Mouse (Mus musculus) heart, embryonic 13.5 days (tissue): Measurements from ENCODE around the gene Cpne6. TPM values are rescaled to one million over a fixed set of nuclear protein-coding genes. Genes with fewer than 3 reads are reported as not detected.

Experiments
- ATAC-seq: fragments of 200-750 bp; cut with Nextera tagmentation; 2 replicates; pipeline ENCODE4 v1.8.0; 2017; ENCODE audit warnings: moderate TSS enrichment; ENCODE audit not compliant: insufficient number of reproducible peaks, low FRiP score, low TSS enrichment; ENCODE audit errors: extremely low read depth
- H3K27ac ChIP-seq: fragments of 300-500 bp; sonication (generic); replicated peaks from 2 replicates; pipeline ENCODE4 v1.5.1; 2015; ENCODE audit warnings: moderate library complexity, mild to moderate bottlenecking, inconsistent platforms
- H3K27me3 ChIP-seq: fragments of 300-500 bp; sonication (generic); replicated peaks from 2 replicates; pipeline ENCODE4 v1.6.1; 2015; ENCODE audit warnings: mild to moderate bottlenecking, inconsistent platforms
- H3K36me3 ChIP-seq: fragments of 300-500 bp; sonication (generic); 2 replicates; pipeline ENCODE4 v1.6.1; 2015; ENCODE audit warnings: mild to moderate bottlenecking, inconsistent platforms
- H3K4me1 ChIP-seq: fragments of 300-500 bp; sonication (generic); 2 replicates; pipeline ENCODE4 v1.6.1; 2015; ENCODE audit warnings: inconsistent platforms
- H3K4me2 ChIP-seq: fragments of 300-500 bp; sonication (generic); 2 replicates; pipeline ENCODE4 v1.6.1; 2015; ENCODE audit warnings: inconsistent platforms, mild to moderate bottlenecking, moderate library complexity
- H3K4me3 ChIP-seq: fragments of 300-500 bp; sonication (generic); 2 replicates; pipeline ENCODE4 v1.5.1; 2015; ENCODE audit warnings: moderate library complexity, mild to moderate bottlenecking, inconsistent platforms
- H3K9ac ChIP-seq: fragments of 300-500 bp; sonication (generic); 2 replicates; pipeline ENCODE4 v1.6.1; 2015; ENCODE audit warnings: inconsistent platforms, mild to moderate bottlenecking, moderate library complexity
- H3K9me3 ChIP-seq: fragments of 300-500 bp; sonication (generic); 2 replicates; pipeline ENCODE4 v1.6.1; 2016; ENCODE audit warnings: inconsistent platforms
- WGBS: fragments of 180-500 bp; shearing (Covaris S2); methylation state at CpG from one replicate; pipeline ENCODE4 v1.1.7; 2015; ENCODE audit warnings: mixed read lengths; 5-methylcytosine and 5-hydroxymethylcytosine counted together
- polyA plus RNA-seq: library from polyadenylated mRNA; unstranded; fragments of >200 nt; fragmentation: Nextera tagmentation; extraction: Ambion mirVana; gene quantifications from 2 replicates; pipeline ENCODE4 v1.2.1, GENCODE M21; 2015

The Cpne6 gene
- polyA plus RNA-seq, 1 experiment from 2014 or later = 0.47 TPM

- no peak overlapping the region for H3K4me2 ChIP-seq
- peaks cover 13% of the 10 kb centered on the region; the same call in 1 of the 2 replicates for H3K4me1 ChIP-seq
- peaks cover 70% of the 10 kb centered on the region for H3K27me3 ChIP-seq
- no peak overlapping the region for H3K9ac ChIP-seq
- no peak for ATAC-seq
- no peaks in the 10 kb centered on the region for H3K36me3 ChIP-seq
- H3K4me3 ChIP-seq = no peak overlapping the region
- WGBS = 66% methylated on average over 2 of the region's 2 CpGs
- H3K9me3 ChIP-seq = no peaks in the 10 kb centered on the region
- no peak overlapping the region for H3K27ac ChIP-seq
These were observed 16.4 kb downstream of the Cpne6 start for GRCm38 (mm10) chr14:55526674-55527073.

- peaks cover 13% of the 10 kb centered on the region; the same call in 1 of the 2 replicates for H3K4me1 ChIP-seq
- H3K9me3 ChIP-seq = no peaks in the 10 kb centered on the region
- no peak overlapping the region for H3K4me2 ChIP-seq
- peaks cover 58% of the 10 kb centered on the region for H3K27me3 ChIP-seq
- ATAC-seq = no peak
- H3K4me3 ChIP-seq = no peak overlapping the region
- no peak overlapping the region for H3K27ac ChIP-seq
- WGBS = 22% methylated on average over 3 of the region's 3 CpGs
- H3K36me3 ChIP-seq = no peaks in the 10 kb centered on the region
- H3K9ac ChIP-seq = no peak overlapping the region
These were observed 17.7 kb downstream of the Cpne6 start for GRCm38 (mm10) chr14:55527940-55528339.

- Histone ChIP-seq H3K9ac (no peak overlapping the region), H3K4me1 (peaks cover 14% of the 10 kb centered on the region), H3K27ac (no peak overlapping the region), H3K4me3 (no peak overlapping the region), H3K27me3 (0 out of 2 replicates have a peak, but pooled peaks cover 2% of the 10 kb centered on the region), H3K36me3 (no peaks in the 10 kb centered on the region), H3K9me3 (no peaks in the 10 kb centered on the region), H3K4me2 (no peak overlapping the region)
- 32% methylated on average over 6 of the region's 6 CpGs for WGBS
- ATAC-seq = no peak
These were observed 26.0 kb downstream of the Cpne6 start for GRCm38 (mm10) chr14:55536116-55536745.

GRCm38 (mm10) chr14:55540067-55540786 lies 30.0 kb downstream of the Cpne6 start, which contains the start of gene Pck2:
Pck2 (plus strand) TSS chr14:55540266.
- Histone ChIP-seq H3K4me2 (peak within 1 kb of the TSS; percentile 89), H3K36me3 (peaks cover 30% of the 10 kb centered on the region), H3K4me3 (peak within 1 kb of the TSS; percentile 79), H3K9ac (peak within 1 kb of the TSS; percentile 89), H3K9me3 (no peaks in the 10 kb centered on the region), H3K27me3 (no peaks in the 10 kb centered on the region), H3K27ac (peak within 1 kb of the TSS; percentile 93), H3K4me1 (peaks cover 20% of the 10 kb centered on the region)
- ATAC-seq = peak; percentile 85
- under 1% methylated on average over 32 of the region's 32 CpGs for WGBS

GRCm38 (mm10) chr14:55540787-55541321 lies 30.6 kb downstream of the Cpne6 start:
- H3K27me3 ChIP-seq = no peaks in the 10 kb centered on the region
- peak overlapping the region; percentile 89 for H3K4me2 ChIP-seq
- H3K36me3 ChIP-seq = peaks cover 36% of the 10 kb centered on the region
- peak overlapping the region; percentile 93 for H3K27ac ChIP-seq
- H3K4me3 ChIP-seq = peak overlapping the region; percentile 79
- ATAC-seq = 0 out of 2 replicates have a peak, but pooled peaks have one; percentile 17
- H3K4me1 ChIP-seq = peaks cover 20% of the 10 kb centered on the region
- H3K9me3 ChIP-seq = no peaks in the 10 kb centered on the region
- WGBS = 5% methylated on average over 10 of the region's 10 CpGs
- H3K9ac ChIP-seq = peak overlapping the region; percentile 89

- H3K4me1 ChIP-seq = peaks cover 20% of the 10 kb centered on the region
- no peak overlapping the region for H3K4me3 ChIP-seq
- no peak overlapping the region for H3K27ac ChIP-seq
- ATAC-seq = no peak
- H3K9ac ChIP-seq = no peak overlapping the region
- H3K4me2 ChIP-seq = no peak overlapping the region
- peaks cover 50% of the 10 kb centered on the region for H3K36me3 ChIP-seq
- 90% methylated on average over 12 of the region's 12 CpGs for WGBS
- no peaks in the 10 kb centered on the region for H3K27me3 ChIP-seq
- H3K9me3 ChIP-seq = no peaks in the 10 kb centered on the region
These were observed 32.0 kb downstream of the Cpne6 start for GRCm38 (mm10) chr14:55542268-55542667.

GRCm38 (mm10) chr14:55544334-55544733 lies 34.1 kb downstream of the Cpne6 start:
- Histone ChIP-seq H3K9ac (no peak overlapping the region), H3K27me3 (no peaks in the 10 kb centered on the region), H3K4me1 (peaks cover 20% of the 10 kb centered on the region), H3K4me3 (no peak overlapping the region), H3K9me3 (no peaks in the 10 kb centered on the region), H3K4me2 (no peak overlapping the region), H3K27ac (no peak overlapping the region), H3K36me3 (peaks cover 71% of the 10 kb centered on the region)
- no peak for ATAC-seq
- WGBS = 83% methylated on average over 9 of the region's 9 CpGs

- Histone ChIP-seq H3K4me2 (no peak overlapping the region), H3K27me3 (no peaks in the 10 kb centered on the region), H3K36me3 (peaks cover 57% of the 10 kb centered on the region), H3K9ac (no peak overlapping the region), H3K4me1 (no peaks in the 10 kb centered on the region), H3K4me3 (no peak overlapping the region), H3K27ac (no peak overlapping the region), H3K9me3 (no peaks in the 10 kb centered on the region)
- 84% methylated on average over 6 of the region's 6 CpGs for WGBS
- no peak for ATAC-seq
These were observed 39.9 kb downstream of the Cpne6 start for GRCm38 (mm10) chr14:55550191-55550590.

GRCm38 (mm10) chr14:55551347-55551746 lies 41.1 kb downstream of the Cpne6 start:
- WGBS = 64% methylated on average over 5 of the region's 5 CpGs
- no peaks in the 10 kb centered on the region for H3K4me1 ChIP-seq
- no peak overlapping the region for H3K4me2 ChIP-seq
- peaks cover 46% of the 10 kb centered on the region for H3K36me3 ChIP-seq
- H3K9me3 ChIP-seq = no peaks in the 10 kb centered on the region
- ATAC-seq = no peak
- no peaks in the 10 kb centered on the region for H3K27me3 ChIP-seq
- no peak overlapping the region for H3K9ac ChIP-seq
- no peak overlapping the region for H3K4me3 ChIP-seq
- H3K27ac ChIP-seq = no peak overlapping the region

GRCm38 (mm10) chr14:55551794-55552193 lies 41.5 kb downstream of the Cpne6 start:
- H3K27me3 ChIP-seq = no peaks in the 10 kb centered on the region

GRCm38 (mm10) chr14:55554635-55555034 lies 44.4 kb downstream of the Cpne6 start:
- Histone ChIP-seq H3K27ac (no peak overlapping the region), H3K9ac (no peak overlapping the region), H3K36me3 (peaks cover 13% of the 10 kb centered on the region), H3K4me3 (no peak overlapping the region), H3K4me1 (peaks cover 15% of the 10 kb centered on the region), H3K27me3 (no peaks in the 10 kb centered on the region), H3K4me2 (no peak overlapping the region), H3K9me3 (no peaks in the 10 kb centered on the region)
- no peak for ATAC-seq

More at GRCm38 (mm10) chr14:55551794-55552193, 41.5 kb downstream of the Cpne6 start:
- Histone ChIP-seq H3K9ac (no peak overlapping the region), H3K4me1 (peaks cover 2% of the 10 kb centered on the region), H3K4me2 (no peak overlapping the region), H3K4me3 (no peak overlapping the region), H3K27ac (no peak overlapping the region), H3K36me3 (peaks cover 41% of the 10 kb centered on the region), H3K9me3 (no peaks in the 10 kb centered on the region)
- 78% methylated on average over 8 of the region's 8 CpGs for WGBS
- ATAC-seq = no peak
